9 mouse cellular contexts compared by ENCODE assay signal in genomic region chr5:114538021-114538405, GRCm38 (mm10). TPM values are rescaled to one million over a fixed set of nuclear protein-coding genes. Genes with fewer than 3 reads are reported as not detected.
DNase-seq lines count a peak whose midpoint lies in the region; ATAC-seq lines count a peak whose summit lies in the region.
"Had no signal": no experiment of that assay in that cellular context is flagged by ENCODE, and none has a peak within 500 bp of the region (broad histone marks: within the 10 kb centered on the region; RNA-seq: fewer than 3 reads in every experiment).

No protein-coding gene starts in this region.

- peak; percentile 25 for ATAC-seq in forebrain, embryonic 14.5 days
- ATAC-seq in kidney, embryonic 14.5 days (ENCODE audit: low FRiP score, low TSS enrichment) = peak; percentile 55; the same call in 1 of the 2 replicates
- 0 out of 2 replicates have a peak, but pooled peaks have one; percentile 12 for ATAC-seq in midbrain, embryonic 12.5 days (ENCODE audit: low FRiP score, low read depth)
- no peak for ATAC-seq in erythroblast, adult 5-6 weeks (replicated peaks; ENCODE audit: low FRiP score, poor library complexity, severe bottlenecking)

- H3K27ac ChIP-seq in forebrain, embryonic 14.5 days (ENCODE audit: low read depth, low read length) = peak overlapping the region; percentile 17; the same call in 1 of the 2 replicates
- H3K27ac ChIP-seq in kidney, embryonic 14.5 days (ENCODE audit: low read depth, low read length) = no peak overlapping the region
- H3K27ac ChIP-seq in midbrain, embryonic 12.5 days (replicated peaks) = peak overlapping the region; percentile 11; the same call in 1 of the 2 replicates
- H3K27ac ChIP-seq: liver, embryonic 15.5 days had no signal

- WGBS in forebrain, embryonic 14.5 days = 4% methylated on average over 8 of the region's 8 CpGs
- 9% methylated on average over 8 of the region's 8 CpGs for WGBS in kidney, embryonic 14.5 days
- 11% methylated on average over 8 of the region's 8 CpGs for WGBS in midbrain, embryonic 12.5 days

- peaks cover 17% of the 10 kb centered on the region for H3K4me1 ChIP-seq in forebrain, embryonic 14.5 days (ENCODE audit: control insufficient read depth, insufficient read depth, low read length)
- H3K4me1 ChIP-seq in kidney, embryonic 14.5 days (ENCODE audit: control insufficient read depth, insufficient read depth, low read length) = no peaks in the 10 kb centered on the region
- peaks cover 27% of the 10 kb centered on the region for H3K4me1 ChIP-seq in midbrain, embryonic 12.5 days
- H3K4me1 ChIP-seq: liver, embryonic 15.5 days had no signal

- H3K27me3 ChIP-seq in forebrain, embryonic 14.5 days (replicated peaks; ENCODE audit: control insufficient read depth, insufficient read depth, low read length) = 0 out of 2 replicates have a peak, but pooled peaks cover 4% of the 10 kb centered on the region
- peaks cover 10% of the 10 kb centered on the region for H3K27me3 ChIP-seq in kidney, embryonic 14.5 days (ENCODE audit: control insufficient read depth, insufficient read depth, low read length)
- H3K27me3 ChIP-seq in midbrain, embryonic 12.5 days = peaks cover 75% of the 10 kb centered on the region

- peak overlapping the region; percentile 40 for H3K4me2 ChIP-seq in forebrain, embryonic 14.5 days (ENCODE audit: low read length)
- H3K4me2 ChIP-seq in kidney, embryonic 14.5 days (replicated peaks; ENCODE audit: low read depth, low read length) = peak overlapping the region; percentile 32
- peak overlapping the region; percentile 42 for H3K4me2 ChIP-seq in midbrain, embryonic 12.5 days (replicated peaks)
- H3K4me2 ChIP-seq: liver, embryonic 15.5 days had no signal

- H3K9ac ChIP-seq in forebrain, embryonic 14.5 days (ENCODE audit: low read length) = peak overlapping the region; percentile 10; the same call in 1 of the 2 replicates
- H3K9ac ChIP-seq in kidney, embryonic 14.5 days (ENCODE audit: low read depth, low read length) = no peak overlapping the region
- no peak overlapping the region for H3K9ac ChIP-seq in midbrain, embryonic 12.5 days (replicated peaks)
- H3K9ac ChIP-seq: liver, embryonic 15.5 days had no signal

- 0 out of 2 replicates have a peak, but pooled peaks cover 2% of the 10 kb centered on the region for H3K9me3 ChIP-seq in forebrain, embryonic 14.5 days (replicated peaks; ENCODE audit: control insufficient read depth, low read length)
- H3K9me3 ChIP-seq in kidney, embryonic 14.5 days (ENCODE audit: control insufficient read depth, low read length) = no peaks in the 10 kb centered on the region
- peaks cover 4% of the 10 kb centered on the region; the same call in 1 of the 2 replicates for H3K9me3 ChIP-seq in midbrain, embryonic 12.5 days
- H3K9me3 ChIP-seq: liver, embryonic 15.5 days had no signal

- intact Hi-C loops in left cerebral cortex, postnatal 25 days (cut with DNase I) = no loop called here

- no peak overlapping the region for H3K4me3 ChIP-seq in forebrain, embryonic 14.5 days (ENCODE audit: low read depth, low read length)
- H3K4me3 ChIP-seq in kidney, embryonic 14.5 days (ENCODE audit: low read length) = peak overlapping the region; percentile 2; the same call in 1 of the 2 replicates
- no peak overlapping the region for H3K4me3 ChIP-seq in midbrain, embryonic 12.5 days
- H3K4me3 ChIP-seq: liver, embryonic 15.5 days had no signal

- peak; percentile 51 for DNase-seq in embryo, embryonic 9.5 days (ENCODE audit: extremely low spot score)
- DNase-seq in forebrain, embryonic 14.5 days (ENCODE audit: low spot score) = no peak
- no peak for DNase-seq in frontal cortex, postnatal 36 days (ENCODE audit: low spot score in 2 of 2)
- no peak for DNase-seq in adrenal gland, adult 18-20 months (ENCODE audit: low spot score in 2 of 2)
- DNase-seq in left cerebral cortex, postnatal 25 days (ENCODE audit: low spot score in 2 of 2) = no peak

- no peaks in the 10 kb centered on the region for H3K36me3 ChIP-seq in forebrain, embryonic 14.5 days (ENCODE audit: control insufficient read depth, insufficient read depth, low read length)
- H3K36me3 ChIP-seq in kidney, embryonic 14.5 days (ENCODE audit: control insufficient read depth, insufficient read depth, low read length) = no peaks in the 10 kb centered on the region
- no peaks in the 10 kb centered on the region for H3K36me3 ChIP-seq in midbrain, embryonic 12.5 days
- H3K36me3 ChIP-seq: liver, embryonic 15.5 days had no signal

RNA-seq across cellular contexts. Expression of gene Fam222a, which starts 29.8 kb away (rescaled TPM):
- 4.5 and 5.0 TPM in 2 replicates for polyA plus RNA-seq in forebrain, embryonic 14.5 days (2014; fragmentation: Nextera tagmentation; extraction: Ambion mirVana)
- 5.6 and 5.8 TPM in 2 replicates for polyA plus RNA-seq in kidney, embryonic 14.5 days (2014; fragmentation: Nextera tagmentation; extraction: Ambion mirVana)
- 9.4 and 10.2 TPM in 2 replicates for polyA plus RNA-seq in midbrain, embryonic 12.5 days (2016; fragmentation: Nextera tagmentation; extraction: Ambion mirVana)
- 10 to 100 TPM; 62.7 to 76.0 TPM for total RNA-seq in adrenal gland, adult 18-20 months (2021)
- 10 to 100 TPM in 1 of 2 experiments, 1 to 10 TPM in 1; 6.8 to 12.8 TPM for total RNA-seq in left cerebral cortex, postnatal 25 days (2021)
- 1.2 TPM in 1 of 2 replicates, not detected in the other for total RNA-seq in erythroblast, adult 5-6 weeks (2015; ENCODE audit: low replicate concordance)
- total RNA-seq in erythroblast, adult 5-6 weeks (2017; ENCODE audit: low replicate concordance) = not detected in 2 replicates

Comparison
In these comparisons a context has a peak if more than half of its experiments do, and no peak if none do; other contexts are left out.
1. RNA of gene Fam222a, which starts 29.8 kb away (total RNA-seq): 62.7 to 76.0 TPM in adrenal gland, adult 18-20 months; 6.8 to 12.8 TPM in left cerebral cortex, postnatal 25 days and 1.2 TPM in erythroblast, adult 5-6 weeks; every median in the first group is over 4 times any median in the second.
2. Peak in every context shown above with its lines, with median percentiles within 50 percentile points of each other: H3K4me2 ChIP-seq.